Mouse (Mus musculus) effector memory CD4-positive, alpha-beta T cell, adult 5 months (primary cell): ENCODE data around the gene Gm9774. TPM values are rescaled to one million over a fixed set of nuclear protein-coding genes. Genes with fewer than 3 reads are reported as not detected.

Experiments
- polyA plus RNA-seq: library from polyadenylated mRNA; unstranded; fragments of 100-300 nt; shearing (Covaris generic); gene quantifications from one replicate; pipeline ENCODE4 v1.2.1, GENCODE M21; 2017

The Gm9774 gene
- polyA plus RNA-seq: 27.2 TPM

DNA sequence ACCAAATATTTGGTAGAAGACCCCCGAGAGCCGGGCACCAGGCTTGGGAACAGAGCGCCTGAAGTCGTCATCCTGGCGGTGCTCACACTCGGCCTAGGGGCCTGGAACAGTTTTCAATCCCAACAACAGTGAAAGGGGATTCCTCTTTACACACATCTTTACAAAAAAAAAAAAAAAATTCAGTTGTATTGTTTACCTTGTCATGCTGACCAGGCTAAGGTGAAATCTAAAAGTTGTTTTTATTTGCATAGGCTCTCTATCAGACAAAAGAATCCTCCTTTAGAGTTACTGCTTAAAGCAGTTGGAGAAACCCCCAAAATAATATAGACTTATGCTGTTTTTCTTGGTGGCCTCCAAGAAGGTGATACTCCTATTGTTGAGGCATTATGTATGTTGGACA is at the start of gene Gm9774:
Gene Gm9774, minus strand, starts transcription at position 101 of the 400 bp plus-strand sequence.

DNA sequence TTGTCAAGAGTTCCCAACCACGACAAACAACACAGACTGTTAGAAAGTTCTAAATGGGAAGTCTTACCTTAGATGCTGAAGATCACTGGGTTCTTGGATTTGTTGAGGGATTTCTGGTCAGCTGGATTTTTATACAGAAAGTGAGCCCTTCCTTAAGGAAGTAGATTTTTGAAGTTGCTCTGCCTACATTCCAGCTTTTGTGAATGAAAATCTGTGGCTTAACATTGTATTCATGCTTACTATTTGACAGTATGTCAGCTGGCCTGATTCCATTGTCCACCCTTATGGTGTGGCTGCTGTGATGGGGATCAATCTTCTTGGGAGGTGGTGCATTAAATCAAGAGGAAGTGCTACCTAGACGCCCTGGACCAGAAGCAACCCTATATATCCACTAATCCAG is 29.4 kb upstream of the Gm9774 start, which contains the start of gene Sprr3:
Gene Sprr3, minus strand, starts transcription at position 101 of the 400 bp plus-strand sequence.

DNA sequence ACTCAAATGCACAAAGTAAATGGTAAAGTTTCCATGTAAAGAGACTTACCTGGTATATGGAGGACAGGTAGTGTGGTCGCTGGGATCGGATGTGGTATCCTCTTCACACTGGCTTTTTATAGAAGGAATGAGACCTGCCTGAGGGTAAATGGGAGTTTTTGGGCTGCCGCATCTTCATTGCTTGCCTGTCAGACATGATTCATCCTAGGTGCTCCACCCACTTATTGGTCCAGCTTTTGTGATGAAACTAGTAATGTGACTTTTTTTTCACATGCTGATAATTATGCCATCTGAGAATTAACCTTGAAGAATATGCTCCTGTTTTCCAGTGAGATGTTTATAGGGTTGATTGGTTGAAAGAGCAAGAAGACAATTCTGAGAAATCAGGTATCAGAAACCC is 9.5 kb upstream of the Gm9774 start, which contains the start of gene Sprr1b:
Gene Sprr1b, minus strand, starts transcription at position 101 of the 400 bp plus-strand sequence.

DNA sequence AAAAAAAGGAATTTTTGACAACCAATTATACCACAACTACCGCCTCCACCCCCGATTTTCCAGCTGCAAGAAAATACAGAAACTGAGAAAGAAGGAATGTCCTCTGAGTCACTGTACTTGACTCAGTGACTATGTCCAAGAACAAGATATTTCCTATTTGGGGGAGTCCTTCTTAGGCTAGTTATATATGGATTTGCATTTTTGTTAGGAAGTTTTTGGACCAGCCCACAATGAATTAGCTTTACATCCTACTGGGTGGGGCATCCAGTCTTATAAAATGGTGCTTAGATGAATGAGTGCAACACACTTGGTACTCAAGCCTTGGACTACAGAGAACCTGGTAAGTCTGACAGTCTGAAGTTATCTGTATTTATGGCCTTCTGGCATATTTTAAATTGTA is 3.1 kb upstream of the Gm9774 start, which contains the start of gene Sprr2k:
Gene Sprr2k, plus strand, starts transcription at position 301 of the 400 bp plus-strand sequence.

DNA sequence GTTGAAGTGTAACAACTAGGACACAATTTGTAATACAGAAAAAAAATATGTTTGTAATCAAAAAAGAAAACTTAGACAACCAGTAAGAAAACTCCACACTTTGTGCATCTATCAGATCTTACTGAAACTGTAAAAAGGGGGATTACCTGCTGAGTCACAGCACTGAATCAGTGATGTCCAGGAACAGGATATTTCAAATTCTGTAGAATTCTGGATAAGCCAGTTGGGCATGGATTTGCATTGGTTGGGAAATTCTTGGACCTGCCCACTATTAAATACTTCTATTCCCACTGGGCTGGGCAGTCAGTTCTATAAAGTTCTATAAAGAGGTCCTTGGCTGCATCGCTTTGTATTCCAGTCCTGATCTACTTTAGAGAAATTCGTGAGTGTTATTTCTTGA is 11.4 kb downstream of the Gm9774 start, which contains the start of gene Sprr2j-ps:
Gene Sprr2j-ps, plus strand, starts transcription at position 301 of the 400 bp plus-strand sequence.

DNA sequence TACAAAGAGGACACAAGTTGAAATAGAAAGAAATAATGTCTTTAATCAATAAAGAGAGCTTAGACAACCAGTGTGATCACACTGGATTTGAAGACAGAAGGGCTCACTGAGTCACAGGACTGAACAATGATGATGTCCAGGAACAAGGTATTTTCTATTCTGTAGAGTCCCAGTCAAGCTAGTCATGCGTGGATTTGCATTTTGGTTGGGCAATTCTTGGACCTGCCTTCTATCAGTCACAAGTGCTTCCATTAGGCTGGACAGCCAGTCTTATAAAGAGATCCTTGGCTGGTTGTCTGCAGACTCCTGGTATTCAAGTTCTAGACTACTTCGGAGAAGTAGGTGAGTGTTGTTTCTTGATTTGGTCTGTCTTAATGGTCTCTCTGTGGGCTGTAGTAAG is 21.5 kb downstream of the Gm9774 start, which contains the start of gene Sprr2i:
Gene Sprr2i, plus strand, starts transcription at position 301 of the 400 bp plus-strand sequence.

DNA sequence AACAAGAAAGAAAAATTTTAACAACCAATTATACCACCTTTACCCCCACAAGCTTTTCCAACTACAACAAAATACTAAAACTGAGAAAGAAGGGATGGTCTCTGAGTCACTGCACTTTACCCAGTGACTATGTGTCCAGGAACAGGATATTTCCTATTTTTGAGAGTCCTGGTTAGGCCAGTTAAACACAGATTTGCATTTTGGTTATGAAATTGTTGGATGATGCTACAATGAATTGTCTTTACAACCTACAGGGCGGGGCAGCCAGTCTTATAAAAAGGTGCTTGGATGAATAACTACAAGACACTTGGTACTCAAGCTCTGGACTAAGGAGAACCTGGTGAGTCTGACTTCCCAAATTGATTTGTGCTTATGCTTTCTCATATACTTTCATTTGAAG is 43.8 kb downstream of the Gm9774 start, which contains the start of gene Sprr2h:
Gene Sprr2h, plus strand, starts transcription at position 301 of the 400 bp plus-strand sequence.

Other genes starting within 250 kb of the Gm9774 start
- gene Sprr2a1, start 213.6 kb downstream of the Gm9774 start, polyA plus RNA-seq: not detected
- gene Sprr2a2, start 213.5 kb downstream of the Gm9774 start, polyA plus RNA-seq: not detected
- not detected for gene Sprr2a3, start 144.0 kb downstream of the Gm9774 start, polyA plus RNA-seq
- gene Sprr2b, start 112.8 kb downstream of the Gm9774 start, polyA plus RNA-seq: not detected
- not detected for gene Sprr2d, start 90.3 kb downstream of the Gm9774 start, polyA plus RNA-seq
- gene Sprr2e, start 77.3 kb downstream of the Gm9774 start, polyA plus RNA-seq: not detected
- gene Sprr2f, start 64.2 kb downstream of the Gm9774 start, polyA plus RNA-seq: not detected
- gene Sprr2h, start 43.7 kb downstream of the Gm9774 start, polyA plus RNA-seq: not detected
- not detected for gene Sprr2i, start 21.4 kb downstream of the Gm9774 start, polyA plus RNA-seq
- gene Sprr2j-ps, start 11.3 kb downstream of the Gm9774 start, polyA plus RNA-seq: not detected
- gene Sprr2k, start 3.2 kb upstream of the Gm9774 start, polyA plus RNA-seq: not detected
- gene Sprr1b, start 9.4 kb upstream of the Gm9774 start, polyA plus RNA-seq: not detected
- not detected for gene Sprr3, start 29.3 kb upstream of the Gm9774 start, polyA plus RNA-seq
- gene Sprr1a, start 56.5 kb upstream of the Gm9774 start, polyA plus RNA-seq: not detected
- not detected for gene Sprr4, start 71.1 kb upstream of the Gm9774 start, polyA plus RNA-seq
- not detected for gene 2310046K23Rik, start 105.1 kb upstream of the Gm9774 start, polyA plus RNA-seq
- not detected for gene Ivl, start 144.3 kb upstream of the Gm9774 start, polyA plus RNA-seq
- not detected for gene Smcp, start 159.6 kb upstream of the Gm9774 start, polyA plus RNA-seq
- gene 2210017I01Rik, start 178.1 kb upstream of the Gm9774 start, polyA plus RNA-seq: not detected
- not detected for gene Lce6a, start 192.2 kb upstream of the Gm9774 start, polyA plus RNA-seq
- not detected for gene Lce1a1, start 218.9 kb upstream of the Gm9774 start, polyA plus RNA-seq
- not detected for gene Lce1b, start 227.5 kb upstream of the Gm9774 start, polyA plus RNA-seq
- not detected for gene Lce1a2, start 240.9 kb upstream of the Gm9774 start, polyA plus RNA-seq
- gene Lce1c, start 249.8 kb upstream of the Gm9774 start, polyA plus RNA-seq: not detected